Mouse (Mus musculus): ENCODE results near the gene Chrnd. TPM values are rescaled to one million over a fixed set of nuclear protein-coding genes. Genes with fewer than 3 reads are reported as not detected.

The Chrnd gene
- polyA plus RNA-seq, 2 experiments, result 6.2 to 12.4 TPM

GRCm38 (mm10) chr1:87227160-87227550 is 36.7 kb downstream of the Chrnd start:
- WGBS, result 95% methylated on average over 3 of the region's 3 CpGs
- ATAC-seq (ENCODE audit: low FRiP score, low read depth) (no peak), DNase-seq (ENCODE audit: low spot score) (no peak)
- Histone ChIP-seq H3K27ac (replicated peaks; ENCODE audit: low read depth, low read length) (no peak overlapping the region), H3K27me3 (ENCODE audit: control insufficient read depth, insufficient read depth, low read length) (no peaks in the 10 kb centered on the region), H3K4me1 (ENCODE audit: control insufficient read depth, insufficient read depth, low read length) (no peaks in the 10 kb centered on the region), H3K4me3 (replicated peaks; ENCODE audit: low read length) (no peak overlapping the region), H3K9me3 (ENCODE audit: control insufficient read depth, low read length) (no peaks in the 10 kb centered on the region), H3K9ac (ENCODE audit: low read depth, low read length, severe bottlenecking) (no peak overlapping the region), H3K36me3 (ENCODE audit: control insufficient read depth, insufficient read depth, low read length) (peaks cover 95% of the 10 kb centered on the region), H3K4me2 (replicated peaks; ENCODE audit: low read depth, low read length, severe bottlenecking) (no peak overlapping the region)
- no peak for TF ChIP-seq POLR2A (IDR thresholded peaks at IDR 0.05; ENCODE audit: borderline replicate concordance, extremely low read depth, insufficient read depth, insufficient read length)

- no peaks in the 10 kb centered on the region for H3K9me3 ChIP-seq (ENCODE audit: control insufficient read depth, low read length)
- no peak for ATAC-seq (ENCODE audit: low FRiP score, low read depth)
- no peak for TF ChIP-seq POLR2A (IDR thresholded peaks at IDR 0.05; ENCODE audit: borderline replicate concordance, extremely low read depth, insufficient read depth, insufficient read length)
- H3K27ac ChIP-seq (replicated peaks; ENCODE audit: low read depth, low read length), result no peak overlapping the region
- no peaks in the 10 kb centered on the region for H3K27me3 ChIP-seq (ENCODE audit: control insufficient read depth, insufficient read depth, low read length)
- H3K36me3 ChIP-seq (ENCODE audit: control insufficient read depth, insufficient read depth, low read length), result peaks cover 86% of the 10 kb centered on the region
- no peak overlapping the region for H3K9ac ChIP-seq (ENCODE audit: low read depth, low read length, severe bottlenecking)
- H3K4me1 ChIP-seq (ENCODE audit: control insufficient read depth, insufficient read depth, low read length), result no peaks in the 10 kb centered on the region
- H3K4me2 ChIP-seq (replicated peaks; ENCODE audit: low read depth, low read length, severe bottlenecking), result no peak overlapping the region
- no peak for DNase-seq (ENCODE audit: low spot score)
- no peak overlapping the region for H3K4me3 ChIP-seq (replicated peaks; ENCODE audit: low read length)
- 93% methylated on average over 5 of the region's 5 CpGs for WGBS
These were observed 40.2 kb downstream of the Chrnd start for GRCm38 (mm10) chr1:87230606-87231005.

GRCm38 (mm10) chr1:87232197-87232596 is 41.8 kb downstream of the Chrnd start:
- no peak for DNase-seq (ENCODE audit: low spot score)
- no peaks in the 10 kb centered on the region for H3K4me1 ChIP-seq (ENCODE audit: control insufficient read depth, insufficient read depth, low read length)
- H3K9me3 ChIP-seq (ENCODE audit: control insufficient read depth, low read length), result no peaks in the 10 kb centered on the region
- H3K9ac ChIP-seq (ENCODE audit: low read depth, low read length, severe bottlenecking), result no peak overlapping the region
- 70% methylated on average over 7 of the region's 7 CpGs for WGBS
- no peak for ATAC-seq (ENCODE audit: low FRiP score, low read depth)
- TF ChIP-seq POLR2A (IDR thresholded peaks at IDR 0.05; ENCODE audit: borderline replicate concordance, extremely low read depth, insufficient read depth, insufficient read length), result no peak
- H3K4me2 ChIP-seq (replicated peaks; ENCODE audit: low read depth, low read length, severe bottlenecking), result no peak overlapping the region
- no peaks in the 10 kb centered on the region for H3K27me3 ChIP-seq (ENCODE audit: control insufficient read depth, insufficient read depth, low read length)
- H3K27ac ChIP-seq (replicated peaks; ENCODE audit: low read depth, low read length), result no peak overlapping the region
- no peak overlapping the region for H3K4me3 ChIP-seq (replicated peaks; ENCODE audit: low read length)
- H3K36me3 ChIP-seq (ENCODE audit: control insufficient read depth, insufficient read depth, low read length), result peaks cover 76% of the 10 kb centered on the region

GRCm38 (mm10) chr1:87239056-87239455 is 48.6 kb downstream of the Chrnd start:
- no peak overlapping the region for H3K4me3 ChIP-seq (replicated peaks; ENCODE audit: low read length)
- no peak for TF ChIP-seq POLR2A (IDR thresholded peaks at IDR 0.05; ENCODE audit: borderline replicate concordance, extremely low read depth, insufficient read depth, insufficient read length)
- H3K27ac ChIP-seq (replicated peaks; ENCODE audit: low read depth, low read length), result no peak overlapping the region
- no peaks in the 10 kb centered on the region for H3K27me3 ChIP-seq (ENCODE audit: control insufficient read depth, insufficient read depth, low read length)
- H3K4me1 ChIP-seq (ENCODE audit: control insufficient read depth, insufficient read depth, low read length), result no peaks in the 10 kb centered on the region
- H3K9ac ChIP-seq (ENCODE audit: low read depth, low read length, severe bottlenecking), result no peak overlapping the region
- H3K36me3 ChIP-seq (ENCODE audit: control insufficient read depth, insufficient read depth, low read length), result peaks cover 29% of the 10 kb centered on the region
- no peak overlapping the region for H3K4me2 ChIP-seq (replicated peaks; ENCODE audit: low read depth, low read length, severe bottlenecking)
- 72% methylated on average over 8 of the region's 8 CpGs for WGBS
- no peak for DNase-seq (ENCODE audit: low spot score)
- H3K9me3 ChIP-seq (ENCODE audit: control insufficient read depth, low read length), result no peaks in the 10 kb centered on the region
- ATAC-seq (ENCODE audit: low FRiP score, low read depth), result no peak

GRCm38 (mm10) chr1:87243021-87243420 is 52.6 kb downstream of the Chrnd start:
- Histone ChIP-seq H3K36me3 (ENCODE audit: control insufficient read depth, insufficient read depth, low read length) (peaks cover 12% of the 10 kb centered on the region), H3K9ac (ENCODE audit: low read depth, low read length, severe bottlenecking) (no peak overlapping the region), H3K4me2 (replicated peaks; ENCODE audit: low read depth, low read length, severe bottlenecking) (no peak overlapping the region), H3K27ac (replicated peaks; ENCODE audit: low read depth, low read length) (no peak overlapping the region), H3K4me3 (replicated peaks; ENCODE audit: low read length) (no peak overlapping the region), H3K4me1 (ENCODE audit: control insufficient read depth, insufficient read depth, low read length) (no peaks in the 10 kb centered on the region), H3K9me3 (ENCODE audit: control insufficient read depth, low read length) (no peaks in the 10 kb centered on the region), H3K27me3 (ENCODE audit: control insufficient read depth, insufficient read depth, low read length) (no peaks in the 10 kb centered on the region)
- DNase-seq (ENCODE audit: low spot score), result no peak
- WGBS, result 81% methylated on average over 8 of the region's 8 CpGs
- no peak for ATAC-seq (ENCODE audit: low FRiP score, low read depth)
- no peak for TF ChIP-seq POLR2A (IDR thresholded peaks at IDR 0.05; ENCODE audit: borderline replicate concordance, extremely low read depth, insufficient read depth, insufficient read length)

- Histone ChIP-seq H3K9me3 (ENCODE audit: control insufficient read depth, low read length) (no peaks in the 10 kb centered on the region), H3K4me2 (replicated peaks; ENCODE audit: low read depth, low read length, severe bottlenecking) (no peak overlapping the region), H3K9ac (ENCODE audit: low read depth, low read length, severe bottlenecking) (no peak overlapping the region), H3K36me3 (ENCODE audit: control insufficient read depth, insufficient read depth, low read length) (no peaks in the 10 kb centered on the region), H3K4me1 (ENCODE audit: control insufficient read depth, insufficient read depth, low read length) (no peaks in the 10 kb centered on the region), H3K4me3 (replicated peaks; ENCODE audit: low read length) (no peak overlapping the region), H3K27ac (replicated peaks; ENCODE audit: low read depth, low read length) (no peak overlapping the region), H3K27me3 (ENCODE audit: control insufficient read depth, insufficient read depth, low read length) (no peaks in the 10 kb centered on the region)
- DNase-seq (ENCODE audit: low spot score), result no peak
- ATAC-seq (ENCODE audit: low FRiP score, low read depth), result no peak
- WGBS, result 41% methylated on average over 1 of the region's 1 CpGs
- TF ChIP-seq POLR2A (IDR thresholded peaks at IDR 0.05; ENCODE audit: borderline replicate concordance, extremely low read depth, insufficient read depth, insufficient read length), result no peak
These were observed 55.0 kb downstream of the Chrnd start for GRCm38 (mm10) chr1:87245430-87245829.
